Mouse (Mus musculus) G1E-ER4 (cell line): ENCODE measurements around the gene Ifitm5. TPM values are rescaled to one million over a fixed set of nuclear protein-coding genes. Genes with fewer than 3 reads are reported as not detected.

Source experiments
- GATA1 ChIP-seq: IDR thresholded peaks from one replicate; pipeline ENCODE4 v1.8.0; 2012; ENCODE audit warnings: low read length, inconsistent platforms
- polyA plus RNA-seq: library from polyadenylated mRNA; stranded (reverse); fragments of >175 nt; gene quantifications from 2 replicates; pipeline ENCODE4 v1.2.3, GENCODE M21; 2012

The Ifitm5 gene
- polyA plus RNA-seq, 1 experiment = 0.43 TPM

GRCm38 (mm10) chr7:140970931-140971330, 20.8 kb upstream of the Ifitm5 start:
- no peak for TF ChIP-seq GATA1

GRCm38 (mm10) chr7:140967862-140968591, 17.9 kb upstream of the Ifitm5 start:
- TF ChIP-seq GATA1 = no peak

- TF ChIP-seq GATA1 = no peak
Measured at GRCm38 (mm10) chr7:140966921-140967320, 16.8 kb upstream of the Ifitm5 start, which contains the start of gene Ifitm1. Gene Ifitm1, plus strand, starts transcription at chr7:140967221.

GRCm38 (mm10) chr7:140962733-140963132, 12.6 kb upstream of the Ifitm5 start:
- TF ChIP-seq GATA1 = no peak

- no peak for TF ChIP-seq GATA1
Measured at GRCm38 (mm10) chr7:140961416-140961815, 11.3 kb upstream of the Ifitm5 start.

- TF ChIP-seq GATA1 = no peak
Measured at GRCm38 (mm10) chr7:140960026-140960425, 9.9 kb upstream of the Ifitm5 start.

GRCm38 (mm10) chr7:140959181-140959901, 9.2 kb upstream of the Ifitm5 start:
- TF ChIP-seq GATA1 = no peak

GRCm38 (mm10) chr7:140956556-140956869, 6.4 kb upstream of the Ifitm5 start:
- no peak for TF ChIP-seq GATA1

- no peak for TF ChIP-seq GATA1
Measured at GRCm38 (mm10) chr7:140955758-140956555, 5.9 kb upstream of the Ifitm5 start, which contains the start of the genes Gm45717 and Ifitm2. Gene Gm45717, minus strand, starts transcription at chr7:140955937. Gene Ifitm2, minus strand, starts transcription at chr7:140955987.

GRCm38 (mm10) chr7:140955342-140955741, 5.3 kb upstream of the Ifitm5 start:
- no peak for TF ChIP-seq GATA1

GRCm38 (mm10) chr7:140954733-140955071, 4.6 kb upstream of the Ifitm5 start:
- no peak for TF ChIP-seq GATA1

GRCm38 (mm10) chr7:140953800-140954732, 4.0 kb upstream of the Ifitm5 start:
- no peak for TF ChIP-seq GATA1

- TF ChIP-seq GATA1 = no peak
Measured at GRCm38 (mm10) chr7:140953133-140953532, 3.0 kb upstream of the Ifitm5 start.

- TF ChIP-seq GATA1 = no peak
Measured at GRCm38 (mm10) chr7:140952441-140952840, 2.4 kb upstream of the Ifitm5 start.

- no peak for TF ChIP-seq GATA1
Measured at GRCm38 (mm10) chr7:140951765-140952164, 1.7 kb upstream of the Ifitm5 start.

GRCm38 (mm10) chr7:140951051-140951450, 960 bp upstream of the Ifitm5 start:
- TF ChIP-seq GATA1 = no peak
